Comparison of ENCODE assay signal across 7 mouse cellular contexts in the genomic region with DNA sequence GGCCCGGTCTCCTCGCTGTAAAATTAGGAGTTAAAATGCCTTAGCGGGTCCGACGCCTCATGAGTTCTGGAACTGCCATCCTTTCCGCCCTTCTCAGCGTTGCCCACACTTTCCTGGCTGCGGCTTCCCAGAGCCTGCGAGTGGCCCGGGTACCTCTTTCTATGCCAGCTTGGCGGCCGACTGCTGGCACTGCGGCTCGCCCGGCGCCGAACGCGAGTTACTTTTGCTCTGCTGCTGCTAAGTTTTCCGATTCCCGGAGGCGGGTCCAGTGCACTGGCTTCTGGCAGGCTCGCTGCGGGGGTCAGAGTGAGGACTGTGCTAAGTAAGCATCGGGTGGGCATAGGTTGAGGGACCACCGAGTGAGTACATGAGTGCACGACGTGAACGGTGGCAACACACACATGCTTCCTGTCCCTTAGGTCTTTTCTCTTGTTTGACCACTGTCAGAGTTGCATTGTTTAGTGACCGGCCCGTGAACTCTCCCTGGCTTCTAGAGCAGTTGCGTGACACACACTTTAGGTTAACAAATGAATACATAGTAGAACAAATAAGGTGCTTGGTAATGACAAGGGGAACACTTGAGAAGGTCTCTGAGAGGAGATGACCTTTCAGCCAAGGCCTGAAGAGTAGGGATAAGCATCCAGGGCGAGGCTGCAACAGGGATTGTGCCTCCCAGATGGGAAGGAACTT. TPM values are rescaled to one million over a fixed set of nuclear protein-coding genes. Genes with fewer than 3 reads are reported as not detected.
DNase-seq lines count a peak whose midpoint lies in the region; ATAC-seq lines count a peak whose summit lies in the region.

No protein-coding gene starts in this region.

- intact Hi-C loops in gastrocnemius, postnatal 14 days (cut with DNase I; ENCODE audit: low total_unique reads) = no loop called here

- peak overlapping the region; percentile 97 for H3K4me2 ChIP-seq in neural tube, embryonic 11.5 days (ENCODE audit: low read depth)

- H3K27ac ChIP-seq in neural tube, embryonic 11.5 days (ENCODE audit: low read depth, low read length) = no peak overlapping the region

- peak overlapping the region; percentile 70 for H3K9ac ChIP-seq in neural tube, embryonic 11.5 days (ENCODE audit: low read length)

- H3K4me1 ChIP-seq in neural tube, embryonic 11.5 days (ENCODE audit: control insufficient read depth, insufficient read depth, low read length) = peaks cover 9% of the 10 kb centered on the region

- H3K9me3 ChIP-seq in neural tube, embryonic 11.5 days (ENCODE audit: control insufficient read depth, low read length) = no peaks in the 10 kb centered on the region

- H3K36me3 ChIP-seq in neural tube, embryonic 11.5 days (ENCODE audit: control insufficient read depth, insufficient read depth, low read length) = peaks cover 6% of the 10 kb centered on the region

- 4% methylated on average over 33 of the region's 33 CpGs for WGBS in neural tube, embryonic 11.5 days

- ATAC-seq in neural tube, embryonic 11.5 days (ENCODE audit: insufficient read depth, low FRiP score, low TSS enrichment) = 0 out of 2 replicates have a peak, but pooled peaks have one; percentile 35

- H3K27me3 ChIP-seq in neural tube, embryonic 11.5 days (ENCODE audit: control insufficient read depth, insufficient read depth, low read length) = no peaks in the 10 kb centered on the region

- H3K4me3 ChIP-seq in neural tube, embryonic 11.5 days (ENCODE audit: low read depth, low read length) = peak overlapping the region; percentile 67

- DNase-seq in neural tube, embryonic 11.5 days (ENCODE audit: low spot score) = peak; percentile 43
- DNase-seq in neural tube, embryonic 10.5 days (ENCODE audit: extremely low spot score, low spot score) = no peak
- DNase-seq in c-Kit-positive CD71-positive TER-119-positive erythroid progenitor cells, embryonic 14.5 days (ENCODE audit: low spot score) = peak; percentile 22
- peak; percentile 52 for DNase-seq in gastrocnemius, postnatal 14 days
- DNase-seq in kidney, postnatal 10 days = peak; percentile 62
- DNase-seq in lung, postnatal 36 days = peak; percentile 27
- DNase-seq in testis, postnatal 10 days (ENCODE audit: low spot score) = peak; percentile 67

RNA-seq across cellular contexts. Expression of gene Cyb5rl, which starts 0.5 kb away (rescaled TPM):
- 3.7 and 7.0 TPM in 2 replicates for polyA plus RNA-seq in neural tube, embryonic 11.5 days (2014; fragmentation: Nextera tagmentation; extraction: Ambion mirVana)
- 10 to 100 TPM; 16.2 to 17.1 TPM for total RNA-seq in gastrocnemius, postnatal 14 days (2021)

RNA-seq across cellular contexts. Expression of gene Mrpl37, which starts 0.6 kb away (rescaled TPM):
- polyA plus RNA-seq in neural tube, embryonic 11.5 days (2014; fragmentation: Nextera tagmentation; extraction: Ambion mirVana) = 122 and 124 TPM in 2 replicates
- total RNA-seq in gastrocnemius, postnatal 14 days (2021) = 10 to 100 TPM; 75.8 to 84.3 TPM

RNA-seq across cellular contexts. Expression of gene Cdcp2, which starts 29.4 kb away (rescaled TPM):
- 0.24 and 0.64 TPM in 2 replicates for polyA plus RNA-seq in neural tube, embryonic 11.5 days (2014; fragmentation: Nextera tagmentation; extraction: Ambion mirVana)
- total RNA-seq in gastrocnemius, postnatal 14 days (2021) = not detected
